Mouse (Mus musculus) liver, embryonic 11.5 days (tissue): ENCODE measurements around the gene Tmem131. TPM values are rescaled to one million over a fixed set of nuclear protein-coding genes. Genes with fewer than 3 reads are reported as not detected.

Experiments
- ATAC-seq: fragments of 200-750 bp; cut with Nextera tagmentation; replicated peaks from 2 replicates; pipeline ENCODE4 v1.8.0; 2017; ENCODE audit warnings: moderate number of reproducible peaks, mild to moderate bottlenecking, moderate TSS enrichment, moderate library complexity; ENCODE audit not compliant: low FRiP score
- DNase-seq: peaks from one replicate; pipeline ENCODE4 v3.0.0-alpha.2; 2017; ENCODE audit warnings: low spot score
- H3K27ac ChIP-seq: fragments of 300-500 bp; sonication (generic); 2 replicates; pipeline ENCODE4 v1.5.1; 2014; ENCODE audit warnings: mild to moderate bottlenecking, low read depth, low read length, control low read depth
- H3K27me3 ChIP-seq: fragments of 300-500 bp; sonication (generic); replicated peaks from 2 replicates; pipeline ENCODE4 v1.6.1; 2014; ENCODE audit warnings: low read length, mixed read lengths; ENCODE audit not compliant: control insufficient read depth, insufficient read depth
- H3K36me3 ChIP-seq: fragments of 300-500 bp; sonication (generic); 2 replicates; pipeline ENCODE4 v1.6.1; 2014; ENCODE audit warnings: mild to moderate bottlenecking, low read length, moderate library complexity, mixed read lengths; ENCODE audit not compliant: control insufficient read depth, insufficient read depth
- H3K4me1 ChIP-seq: fragments of 300-500 bp; sonication (generic); replicated peaks from 2 replicates; pipeline ENCODE4 v1.6.1; 2014; ENCODE audit warnings: low read length, mixed read lengths; ENCODE audit not compliant: control insufficient read depth, insufficient read depth
- H3K4me2 ChIP-seq: fragments of 300-500 bp; sonication (generic); 2 replicates; pipeline ENCODE4 v1.6.1; 2014; ENCODE audit warnings: mild to moderate bottlenecking, control low read depth, moderate library complexity
- H3K4me3 ChIP-seq: fragments of 300-500 bp; sonication (generic); 2 replicates; pipeline ENCODE4 v1.5.1; 2014; ENCODE audit warnings: low read depth, low read length, control low read depth
- H3K9ac ChIP-seq: fragments of 300-500 bp; sonication (generic); 2 replicates; pipeline ENCODE4 v1.6.1; 2014; ENCODE audit warnings: low read depth, low read length, control low read depth
- H3K9me3 ChIP-seq: fragments of 300-500 bp; sonication (generic); 2 replicates; pipeline ENCODE4 v1.6.1; 2016; ENCODE audit warnings: low read length, inconsistent platforms, mixed read lengths; ENCODE audit not compliant: control insufficient read depth
- WGBS: fragments of 180-500 bp; shearing (Covaris S2); extraction: QIAGEN DNeasy Blood & Tissue Kit; methylation state at CpG from one replicate; pipeline ENCODE4 v1.1.7; 2014; 5-methylcytosine and 5-hydroxymethylcytosine counted together
- polyA plus RNA-seq: library from polyadenylated mRNA; unstranded; fragments of >200 nt; fragmentation: Nextera tagmentation; extraction: Ambion mirVana; gene quantifications from 2 replicates; pipeline ENCODE4 v1.2.1, GENCODE M21; 2014

Tmem131 gene
- polyA plus RNA-seq, 1 experiment from 2014 or later, result 19.1 TPM

- H3K9me3 ChIP-seq, result no peaks in the 10 kb centered on the region
- H3K4me1 ChIP-seq, result no peaks in the 10 kb centered on the region
- no peak overlapping the region for H3K4me3 ChIP-seq
- DNase-seq (no peak), ATAC-seq (no peak)
- H3K27ac ChIP-seq, result no peak overlapping the region
- H3K9ac ChIP-seq, result no peak overlapping the region
- no peaks in the 10 kb centered on the region for H3K27me3 ChIP-seq
- H3K36me3 ChIP-seq, result no peaks in the 10 kb centered on the region
- H3K4me2 ChIP-seq, result no peak overlapping the region
- 85% methylated on average over 18 of the region's 18 CpGs for WGBS
Observed at GRCm38 (mm10) chr1:36759076-36759475, 184.4 kb downstream of the Tmem131 start.

- DNase-seq, result no peak
- H3K4me2 ChIP-seq, result no peak overlapping the region
- no peak for ATAC-seq
- no peak overlapping the region for H3K27ac ChIP-seq
- WGBS, result 80% methylated on average over 9 of the region's 9 CpGs
- H3K9me3 ChIP-seq, result no peaks in the 10 kb centered on the region
- H3K36me3 ChIP-seq, result no peaks in the 10 kb centered on the region
- H3K9ac ChIP-seq, result no peak overlapping the region
- H3K27me3 ChIP-seq, result no peaks in the 10 kb centered on the region
- no peak overlapping the region for H3K4me3 ChIP-seq
- no peaks in the 10 kb centered on the region for H3K4me1 ChIP-seq
Observed at GRCm38 (mm10) chr1:36758553-36758952, 184.9 kb downstream of the Tmem131 start.

- H3K27ac ChIP-seq, result no peak overlapping the region
- DNase-seq, result no peak
- 67% methylated on average over 6 of the region's 6 CpGs for WGBS
- H3K4me2 ChIP-seq, result no peak overlapping the region
- no peaks in the 10 kb centered on the region for H3K36me3 ChIP-seq
- ATAC-seq, result no peak
- no peaks in the 10 kb centered on the region for H3K27me3 ChIP-seq
- H3K4me1 ChIP-seq, result no peaks in the 10 kb centered on the region
- H3K9me3 ChIP-seq, result no peaks in the 10 kb centered on the region
- H3K9ac ChIP-seq, result no peak overlapping the region
- no peak overlapping the region for H3K4me3 ChIP-seq
Observed at GRCm38 (mm10) chr1:36753932-36754675, 189.4 kb downstream of the Tmem131 start.

- no peak overlapping the region for H3K27ac ChIP-seq
- no peak overlapping the region for H3K4me3 ChIP-seq
- H3K27me3 ChIP-seq, result peaks cover 10% of the 10 kb centered on the region
- no peak overlapping the region for H3K4me2 ChIP-seq
- 38% methylated on average over 15 of the region's 15 CpGs for WGBS
- H3K9ac ChIP-seq, result no peak overlapping the region
- no peak for DNase-seq
- H3K4me1 ChIP-seq, result no peaks in the 10 kb centered on the region
- H3K36me3 ChIP-seq, result no peaks in the 10 kb centered on the region
- H3K9me3 ChIP-seq, result no peaks in the 10 kb centered on the region
- no peak for ATAC-seq
Observed at GRCm38 (mm10) chr1:36746452-36746851, 197.0 kb downstream of the Tmem131 start.

GRCm38 (mm10) chr1:36745661-36746060 is 197.8 kb downstream of the Tmem131 start:
- WGBS, result 53% methylated on average over 4 of the region's 4 CpGs
- Histone ChIP-seq H3K36me3 (no peaks in the 10 kb centered on the region), H3K4me3 (no peak overlapping the region), H3K4me2 (no peak overlapping the region), H3K27ac (no peak overlapping the region), H3K27me3 (peaks cover 14% of the 10 kb centered on the region), H3K4me1 (no peaks in the 10 kb centered on the region), H3K9me3 (no peaks in the 10 kb centered on the region), H3K9ac (no peak overlapping the region)
- no peak for DNase-seq
- no peak for ATAC-seq

- no peaks in the 10 kb centered on the region for H3K4me1 ChIP-seq
- H3K4me2 ChIP-seq, result peak overlapping the region; percentile 40
- H3K4me3 ChIP-seq, result no peak overlapping the region
- WGBS, result 26% methylated on average over 17 of the region's 17 CpGs
- H3K9ac ChIP-seq, result no peak overlapping the region
- H3K27me3 ChIP-seq, result peaks cover 15% of the 10 kb centered on the region
- DNase-seq (peak; percentile 66), ATAC-seq (peak; percentile 29; the same call in 1 of the 2 replicates)
- no peaks in the 10 kb centered on the region for H3K9me3 ChIP-seq
- no peak overlapping the region for H3K27ac ChIP-seq
- H3K36me3 ChIP-seq, result no peaks in the 10 kb centered on the region
Observed at GRCm38 (mm10) chr1:36744268-36744944, 199.1 kb downstream of the Tmem131 start.

GRCm38 (mm10) chr1:36743046-36743445 is 200.4 kb downstream of the Tmem131 start:
- DNase-seq (no peak), ATAC-seq (no peak)
- no peak overlapping the region for H3K9ac ChIP-seq
- no peaks in the 10 kb centered on the region for H3K9me3 ChIP-seq
- no peaks in the 10 kb centered on the region for H3K4me1 ChIP-seq
- no peak overlapping the region for H3K27ac ChIP-seq
- peaks cover 15% of the 10 kb centered on the region for H3K27me3 ChIP-seq
- no peaks in the 10 kb centered on the region for H3K36me3 ChIP-seq
- no peak overlapping the region for H3K4me2 ChIP-seq
- H3K4me3 ChIP-seq, result no peak overlapping the region
- 63% methylated on average over 9 of the region's 9 CpGs for WGBS
